Mouse (Mus musculus) c-Kit-positive CD71-negative TER-119-negative erythroid progenitor cells, embryonic 14.5 days (primary cell): ENCODE data around the gene Lad1.

ENCODE experiments used
- DNase-seq: peaks from one replicate; pipeline ENCODE4 v3.0.0-alpha.2; 2013; ENCODE audit warnings: low read depth

Lad1 gene

GRCm38 (mm10) chr1:135846632-135847031, 28.2 kb downstream of the Lad1 start:
- DNase-seq: no peak

DNA sequence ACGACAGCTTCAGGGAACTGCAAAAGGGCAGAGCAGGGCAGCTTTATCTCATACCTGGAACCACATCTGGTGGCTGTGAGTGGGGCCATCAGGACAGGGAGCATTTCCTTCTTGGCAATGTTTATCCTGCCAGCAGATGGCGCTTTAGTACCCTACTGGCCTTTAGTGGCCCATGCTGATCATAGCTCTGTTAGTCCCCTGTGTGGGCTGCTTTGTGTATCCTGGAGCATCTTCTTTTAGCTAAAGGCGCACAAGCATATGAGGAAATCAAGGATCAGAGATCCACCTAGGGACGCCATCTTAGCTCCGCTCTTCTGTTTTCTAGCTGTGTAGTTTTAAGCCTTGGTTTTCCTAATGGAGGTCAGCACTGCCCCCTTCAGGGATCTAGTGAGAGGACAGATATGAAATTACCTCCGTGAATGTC, 28.8 kb downstream of the Lad1 start:
- DNase-seq: peak; percentile 78

DNA sequence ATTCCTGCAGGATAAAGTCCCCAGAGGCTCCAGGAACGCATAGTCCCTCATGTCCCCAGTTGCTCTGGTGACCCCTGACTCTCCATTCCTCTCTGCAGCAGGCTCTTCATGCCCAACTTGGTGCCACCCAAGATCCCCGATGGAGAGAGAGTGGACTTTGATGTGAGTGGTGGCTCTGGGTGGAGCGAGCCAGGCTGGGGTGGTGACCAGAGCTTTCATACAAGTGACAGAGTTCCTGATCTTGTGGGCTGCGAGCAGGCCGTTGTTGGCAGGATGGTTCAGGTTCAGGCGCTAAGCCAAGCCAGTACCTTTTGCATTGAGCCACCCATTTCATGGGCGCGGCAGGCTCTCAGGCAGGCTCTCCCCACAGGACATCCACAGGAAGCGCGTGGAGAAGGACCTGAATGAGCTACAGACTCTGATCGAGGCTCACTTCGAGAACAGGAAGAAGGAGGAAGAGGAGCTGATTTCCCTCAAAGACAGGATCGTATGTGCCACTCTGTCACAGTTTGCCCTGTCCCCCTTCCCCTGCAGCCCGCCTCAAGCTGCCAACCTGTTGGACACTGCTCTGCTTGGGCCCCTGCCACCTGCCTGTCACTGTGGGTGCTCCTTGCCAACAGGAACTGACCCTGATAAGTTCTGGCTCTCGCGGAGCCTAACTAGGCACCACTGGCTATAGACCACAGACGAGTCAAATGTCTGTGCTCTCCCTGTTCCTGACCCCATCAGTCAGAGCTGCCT, 29.4 kb downstream of the Lad1 start:
- no peak for DNase-seq

DNA sequence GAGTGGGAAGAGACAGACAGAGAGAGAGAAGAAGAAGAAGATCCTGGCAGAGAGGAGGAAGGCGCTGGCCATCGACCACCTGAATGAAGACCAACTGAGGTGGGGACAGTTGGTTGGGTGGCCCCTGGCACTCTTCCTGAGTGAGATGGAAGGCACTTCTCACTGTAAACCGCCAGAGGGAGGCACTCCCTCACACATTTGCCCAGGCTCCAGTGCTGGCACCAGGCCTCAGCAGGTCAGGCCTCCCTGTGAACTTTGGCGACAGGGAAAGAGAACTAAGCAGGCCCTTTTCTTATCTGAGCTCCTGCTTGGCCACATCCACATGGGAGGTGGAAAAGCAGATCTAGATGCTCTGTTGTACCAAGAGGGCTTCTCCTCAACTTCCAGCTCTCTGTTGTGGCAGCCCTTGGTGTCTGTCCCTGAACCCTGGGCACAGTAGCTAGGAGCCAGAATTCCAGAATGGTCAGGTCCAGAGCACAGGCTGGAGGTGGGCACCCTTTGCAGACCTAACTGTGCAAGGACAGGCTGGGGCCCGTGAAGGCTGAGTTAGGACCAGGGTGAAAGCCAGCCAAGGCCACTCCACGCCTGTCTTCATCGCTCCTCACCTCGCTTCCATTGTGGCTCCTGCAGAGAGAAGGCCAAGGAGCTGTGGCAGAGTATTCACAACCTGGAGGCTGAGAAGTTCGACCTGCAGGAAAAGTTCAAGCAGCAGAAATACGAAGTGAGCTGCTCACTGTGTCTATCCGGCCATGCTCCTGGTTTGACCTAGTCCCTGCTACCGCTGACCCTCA, 32.5 kb downstream of the Lad1 start:
- no peak for DNase-seq

GRCm38 (mm10) chr1:135852044-135852756, 33.8 kb downstream of the Lad1 start:
- no peak for DNase-seq

DNA sequence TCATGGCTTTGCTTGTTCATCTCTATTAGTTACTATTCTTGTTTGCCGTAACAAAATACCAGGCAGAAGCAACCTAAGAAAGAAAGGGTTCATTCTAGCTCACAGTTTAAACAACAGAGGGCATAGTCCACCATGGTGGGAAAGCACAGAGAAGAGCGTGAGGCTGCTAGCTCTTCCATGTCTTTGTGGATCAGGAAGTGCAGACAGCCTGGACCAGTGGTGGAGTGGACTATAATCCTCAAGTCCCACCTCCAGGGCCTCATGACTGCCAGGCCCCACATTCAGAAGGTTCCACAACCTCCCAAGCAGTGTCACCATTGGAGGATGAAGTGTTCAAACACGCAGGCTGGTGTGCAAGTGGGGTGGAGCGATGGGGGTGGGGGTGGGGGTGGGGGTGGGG, 34.8 kb downstream of the Lad1 start:
- no peak for DNase-seq

DNA sequence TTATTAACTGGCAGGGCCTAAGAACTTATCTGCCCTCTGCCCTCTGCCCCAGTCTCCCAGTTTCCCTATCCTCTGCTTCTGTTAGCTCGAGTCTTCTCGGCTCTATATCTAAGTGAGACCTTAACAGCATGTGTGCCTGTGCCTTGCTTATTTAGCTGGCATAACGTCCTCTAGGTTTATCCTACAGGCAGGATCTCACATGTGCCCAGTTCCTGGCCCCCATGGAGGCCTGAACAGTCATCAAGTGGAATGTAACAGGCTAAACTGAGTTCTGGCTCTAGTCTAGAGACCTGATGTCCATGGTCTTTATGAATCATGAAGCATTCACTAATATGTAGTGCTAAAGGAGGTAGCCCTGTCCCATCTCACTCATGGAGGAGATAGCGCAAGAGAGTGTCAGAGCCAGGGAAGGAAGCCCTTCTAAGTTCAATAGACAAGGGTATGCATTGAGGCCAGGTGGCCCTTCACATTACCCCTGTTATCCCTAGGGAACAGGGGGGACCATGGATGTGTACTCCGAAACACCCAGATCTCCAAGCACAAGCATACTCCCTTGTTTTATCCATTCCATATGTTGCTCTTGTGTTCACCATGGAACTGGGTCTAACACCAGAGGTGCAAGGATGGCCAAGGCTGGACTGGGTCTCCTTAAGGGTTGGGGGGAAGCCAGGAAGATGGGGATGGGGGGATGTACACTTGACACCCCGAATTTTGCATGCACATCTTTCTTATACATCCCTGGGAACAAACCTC, 36.4 kb downstream of the Lad1 start:
- DNase-seq: no peak

GRCm38 (mm10) chr1:135855344-135855687, 36.9 kb downstream of the Lad1 start:
- no peak for DNase-seq

DNA sequence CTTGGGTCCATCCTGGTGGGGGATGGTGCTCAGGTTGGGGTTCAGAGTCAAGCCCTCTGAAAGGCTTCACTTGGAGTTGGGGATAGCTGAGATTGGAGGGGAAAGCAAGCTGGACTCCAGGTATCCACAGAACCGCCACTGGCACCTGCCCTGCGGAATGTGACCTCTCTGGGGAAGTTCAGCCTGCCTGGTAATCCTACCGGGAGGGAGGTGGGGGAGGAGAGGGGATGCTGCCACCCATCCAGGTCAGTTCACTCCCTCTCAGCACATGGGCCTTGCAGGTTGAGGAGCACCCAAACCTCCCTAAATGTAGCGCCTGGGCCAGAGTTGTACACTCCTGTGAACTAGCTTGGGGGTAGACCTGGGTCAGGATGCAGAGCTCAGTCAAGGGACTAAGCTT, 37.7 kb downstream of the Lad1 start:
- no peak for DNase-seq

- no peak for DNase-seq
Observed at GRCm38 (mm10) chr1:135857137-135857775, 38.9 kb downstream of the Lad1 start.

DNA sequence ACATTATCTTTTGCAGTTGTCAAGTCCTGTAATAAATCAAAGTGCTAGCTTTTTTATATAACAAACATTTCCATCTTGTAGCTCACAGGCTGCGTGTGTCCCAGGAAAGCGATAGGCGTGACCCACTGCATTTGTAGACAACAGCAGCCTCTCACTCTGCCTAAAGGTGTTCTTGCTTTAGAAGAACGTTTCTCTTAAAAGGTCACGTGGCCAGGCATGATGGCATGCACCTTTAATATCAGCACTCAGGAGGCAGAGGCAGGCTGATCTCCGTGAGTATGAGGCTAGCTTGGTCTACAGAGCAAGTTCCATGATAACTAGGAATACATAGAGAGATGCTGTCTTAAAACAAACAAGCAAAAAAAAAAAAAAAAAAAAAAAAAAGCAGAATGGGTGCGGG, 40.1 kb downstream of the Lad1 start:
- no peak for DNase-seq

DNA sequence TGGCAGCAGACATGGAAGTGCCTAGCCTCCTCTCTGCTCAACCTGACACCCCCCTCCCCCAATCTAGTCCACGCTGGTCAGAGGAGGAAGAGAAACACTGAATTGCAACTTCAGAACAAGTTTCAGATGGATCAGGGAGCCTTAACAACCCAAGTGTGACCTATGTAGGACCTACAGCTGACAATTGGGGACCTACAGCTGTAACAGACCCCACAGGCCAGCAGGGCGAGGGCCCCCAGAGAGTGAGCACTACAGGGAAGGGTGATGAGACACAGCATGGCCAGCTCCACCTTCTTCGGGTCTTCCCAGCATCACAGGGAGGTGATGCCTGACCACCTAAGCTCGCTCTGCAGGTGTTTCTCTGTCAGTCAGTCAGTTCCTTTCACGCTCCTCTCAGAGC, 42.7 kb downstream of the Lad1 start:
- no peak for DNase-seq

GRCm38 (mm10) chr1:135861980-135862552, 43.7 kb downstream of the Lad1 start:
- no peak for DNase-seq

GRCm38 (mm10) chr1:135862561-135862960, 44.2 kb downstream of the Lad1 start:
- DNase-seq: no peak

GRCm38 (mm10) chr1:135863786-135864335, 45.5 kb downstream of the Lad1 start:
- no peak for DNase-seq

- DNase-seq: no peak
Observed at GRCm38 (mm10) chr1:135864830-135865229, 46.4 kb downstream of the Lad1 start.

GRCm38 (mm10) chr1:135865518-135866194, 47.3 kb downstream of the Lad1 start:
- peak; percentile 49 for DNase-seq

GRCm38 (mm10) chr1:135868570-135868969, 50.2 kb downstream of the Lad1 start:
- DNase-seq: no peak

GRCm38 (mm10) chr1:135872991-135873390, 54.6 kb downstream of the Lad1 start:
- no peak for DNase-seq

GRCm38 (mm10) chr1:135877248-135877647, 58.9 kb downstream of the Lad1 start:
- no peak for DNase-seq
